Mouse (Mus musculus): ENCODE results near the gene Ipo13. TPM values are rescaled to one million over a fixed set of nuclear protein-coding genes. Genes with fewer than 3 reads are reported as not detected.
A peak's percentile ranks its signal among the peaks of the same experiment; 100 is the strongest.

Gene Ipo13
- total and polyA plus RNA-seq, 2 experiments from 2014 or later = 50.0 to 51.1 TPM

DNA sequence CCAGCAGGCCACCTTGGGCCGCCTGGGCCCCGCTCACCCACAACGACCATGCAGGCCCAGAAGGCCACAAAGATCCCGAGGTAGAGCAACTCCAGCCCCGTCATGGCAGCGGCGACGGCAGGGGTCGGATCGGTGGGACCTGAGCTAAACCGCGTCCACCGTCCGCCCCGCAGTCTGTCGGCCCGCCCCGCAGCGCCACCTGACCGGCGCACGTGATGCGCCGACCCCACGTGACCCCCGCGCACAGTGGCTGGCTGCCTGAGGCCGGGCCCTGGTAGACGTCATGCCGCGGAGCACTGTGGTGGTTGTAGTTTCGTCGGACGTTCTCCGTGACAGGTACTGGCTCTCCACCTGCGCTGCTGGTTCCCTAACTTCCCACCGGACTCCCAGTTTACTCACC is 27.7 kb downstream of the Ipo13 start, which contains the start of gene Atp6v0b:
Gene Atp6v0b (minus strand): TSS at position 201 of the 400 bp plus-strand sequence.
- whole genome bisulfite sequencing = 0% methylated on average over 35 of the region's 37 CpGs
- H3K4me2 ChIP-seq (ENCODE audit: low read depth, low read length) = peak within 1 kb of the TSS; percentile 73
- H3K4me3 ChIP-seq (ENCODE audit: low read length) = peak within 1 kb of the TSS; percentile 91
- DNase-seq (ENCODE audit: low spot score) (peak; percentile 96), ATAC-seq (peak; percentile 89)
- no peak for TF ChIP-seq CTCF (IDR thresholded peaks at IDR 0.05; ENCODE audit: low read depth)
- peak within 1 kb of the TSS; percentile 95 for H3K9ac ChIP-seq (replicated peaks; ENCODE audit: low read length)
- H3K36me3 ChIP-seq (ENCODE audit: insufficient read depth, low read length) = peaks cover 27% of the 10 kb centered on the region
- H3K27ac ChIP-seq = peak within 1 kb of the TSS; percentile 82
- H3K9me3 ChIP-seq (ENCODE audit: low read length) = no peaks in the 10 kb centered on the region
- peaks cover 21% of the 10 kb centered on the region for H3K4me1 ChIP-seq (ENCODE audit: insufficient read depth, low read length)
- no peaks in the 10 kb centered on the region for H3K27me3 ChIP-seq (ENCODE audit: insufficient read depth, low read length)

DNA sequence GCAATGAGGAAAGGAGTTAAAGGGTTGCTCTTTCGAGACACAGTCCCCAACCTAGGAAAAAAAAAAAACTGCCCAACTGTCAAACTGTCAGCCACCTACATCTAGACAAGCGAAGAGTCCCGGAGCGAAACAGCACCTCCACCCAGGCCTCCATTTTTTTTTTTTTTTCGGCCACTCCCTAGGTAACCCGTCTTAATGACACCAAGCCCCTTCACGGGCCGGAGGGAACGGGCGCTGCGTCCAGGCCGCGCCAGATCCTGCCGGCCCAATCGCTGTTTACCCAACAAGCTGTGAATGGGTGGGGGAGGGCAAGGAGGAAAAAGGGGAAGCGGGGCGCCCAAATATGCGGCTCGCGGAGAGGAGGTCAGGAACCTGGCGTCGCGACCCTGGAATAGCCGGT is 28.2 kb downstream of the Ipo13 start:
- Histone ChIP-seq H3K4me1 (ENCODE audit: insufficient read depth, low read length) (peaks cover 26% of the 10 kb centered on the region), H3K4me2 (ENCODE audit: low read depth, low read length) (peak overlapping the region; percentile 73), H3K27me3 (ENCODE audit: insufficient read depth, low read length) (no peaks in the 10 kb centered on the region), H3K9ac (replicated peaks; ENCODE audit: low read length) (peak overlapping the region; percentile 95), H3K36me3 (ENCODE audit: insufficient read depth, low read length) (peaks cover 27% of the 10 kb centered on the region), H3K4me3 (ENCODE audit: low read length) (peak overlapping the region; percentile 91), H3K9me3 (ENCODE audit: low read length) (no peaks in the 10 kb centered on the region), H3K27ac (peak overlapping the region; percentile 82)
- DNase-seq (ENCODE audit: low spot score) (peak; percentile 22), ATAC-seq (no peak)
- TF ChIP-seq CTCF (IDR thresholded peaks at IDR 0.05; ENCODE audit: low read depth) = no peak
- 2% methylated on average over 24 of the region's 24 CpGs for WGBS

GRCm38 (mm10) chr4:117885994-117886393 is 28.8 kb downstream of the Ipo13 start:
- peak overlapping the region; percentile 91 for H3K4me3 ChIP-seq (ENCODE audit: low read length)
- peak overlapping the region; percentile 73 for H3K4me2 ChIP-seq (ENCODE audit: low read depth, low read length)
- DNase-seq (ENCODE audit: low spot score) (no peak), ATAC-seq (no peak)
- H3K9ac ChIP-seq (replicated peaks; ENCODE audit: low read length) = peak overlapping the region; percentile 95
- no peaks in the 10 kb centered on the region for H3K27me3 ChIP-seq (ENCODE audit: insufficient read depth, low read length)
- 83% methylated on average over 9 of the region's 9 CpGs for WGBS
- TF ChIP-seq CTCF (IDR thresholded peaks at IDR 0.05; ENCODE audit: low read depth) = no peak
- peaks cover 27% of the 10 kb centered on the region for H3K36me3 ChIP-seq (ENCODE audit: insufficient read depth, low read length)
- peaks cover 23% of the 10 kb centered on the region for H3K4me1 ChIP-seq (ENCODE audit: insufficient read depth, low read length)
- no peaks in the 10 kb centered on the region for H3K9me3 ChIP-seq (ENCODE audit: low read length)
- H3K27ac ChIP-seq = no peak overlapping the region

DNA sequence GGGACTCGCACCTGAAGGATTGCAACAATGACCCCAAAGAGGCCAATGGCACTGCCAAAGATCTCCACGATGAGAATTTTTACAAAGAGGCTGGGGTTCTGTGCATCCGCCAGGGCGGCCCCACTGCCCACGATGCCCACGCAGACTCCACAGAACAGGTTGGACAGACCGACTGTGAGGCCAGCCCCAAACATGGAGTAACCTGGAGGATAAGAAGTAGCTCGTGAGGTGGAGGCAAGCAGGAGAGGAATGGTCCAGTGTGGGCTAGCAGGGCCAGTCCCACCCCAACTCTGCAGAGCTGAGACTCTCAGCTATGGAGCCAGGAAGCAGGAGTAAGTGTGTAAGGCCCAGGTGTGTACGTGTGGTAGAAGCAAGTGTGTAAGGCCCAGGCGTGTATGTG is 29.7 kb downstream of the Ipo13 start:
- H3K4me1 ChIP-seq (ENCODE audit: insufficient read depth, low read length) = peaks cover 21% of the 10 kb centered on the region
- H3K27me3 ChIP-seq (ENCODE audit: insufficient read depth, low read length) = no peaks in the 10 kb centered on the region
- no peak overlapping the region for H3K4me2 ChIP-seq (ENCODE audit: low read depth, low read length)
- no peak for TF ChIP-seq CTCF (IDR thresholded peaks at IDR 0.05; ENCODE audit: low read depth)
- WGBS = 91% methylated on average over 10 of the region's 10 CpGs
- H3K4me3 ChIP-seq (ENCODE audit: low read length) = no peak overlapping the region
- H3K9ac ChIP-seq (replicated peaks; ENCODE audit: low read length) = no peak overlapping the region
- ATAC-seq (no peak), DNase-seq (ENCODE audit: low spot score) (no peak)
- no peak overlapping the region for H3K27ac ChIP-seq
- peaks cover 25% of the 10 kb centered on the region for H3K36me3 ChIP-seq (ENCODE audit: insufficient read depth, low read length)
- H3K9me3 ChIP-seq (ENCODE audit: low read length) = no peaks in the 10 kb centered on the region

DNA sequence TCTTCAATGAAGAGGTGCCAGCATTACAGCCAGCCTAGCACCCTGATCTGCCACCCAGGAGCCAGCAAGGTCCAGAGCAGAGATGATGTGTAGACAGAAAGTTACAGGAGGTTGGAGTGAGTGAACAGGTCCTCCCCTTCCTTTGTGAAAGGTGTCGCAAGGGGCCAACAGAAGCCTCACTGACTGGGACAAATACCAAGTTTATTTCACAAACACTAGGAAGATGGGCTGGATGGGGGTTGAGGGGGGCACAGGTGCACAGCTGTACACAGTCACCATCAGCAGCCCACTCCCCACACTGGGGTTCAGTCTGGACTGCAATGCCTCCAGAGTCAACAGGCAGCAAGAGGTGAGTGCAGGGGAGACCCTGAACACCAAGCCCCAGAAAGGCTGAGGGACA is 30.7 kb downstream of the Ipo13 start:
- peak overlapping the region; percentile 85; the same call in 1 of the 2 replicates for H3K4me3 ChIP-seq (ENCODE audit: low read length)
- H3K4me2 ChIP-seq (ENCODE audit: low read depth, low read length) = peak overlapping the region; percentile 89
- no peak for DNase-seq (ENCODE audit: low spot score)
- no peak overlapping the region; the same call in 1 of the 2 replicates for H3K27ac ChIP-seq
- H3K9ac ChIP-seq (replicated peaks; ENCODE audit: low read length) = no peak overlapping the region; the same call in 1 of the 2 replicates
- ATAC-seq = no peak
- no peaks in the 10 kb centered on the region for H3K9me3 ChIP-seq (ENCODE audit: low read length)
- peaks cover 21% of the 10 kb centered on the region for H3K4me1 ChIP-seq (ENCODE audit: insufficient read depth, low read length)
- no peak for TF ChIP-seq CTCF (IDR thresholded peaks at IDR 0.05; ENCODE audit: low read depth)
- WGBS = 88% methylated on average over 1 of the region's 1 CpGs
- no peaks in the 10 kb centered on the region for H3K27me3 ChIP-seq (ENCODE audit: insufficient read depth, low read length)
- peaks cover 17% of the 10 kb centered on the region for H3K36me3 ChIP-seq (ENCODE audit: insufficient read depth, low read length)

GRCm38 (mm10) chr4:117882701-117883691 is 31.8 kb downstream of the Ipo13 start, which contains the start of gene B4galt2:
TSS of gene B4galt2 (minus strand) at chr4:117883487.
- under 1% methylated on average over 66 of the region's 103 CpGs for WGBS
- H3K4me1 ChIP-seq (ENCODE audit: insufficient read depth, low read length) = peaks cover 21% of the 10 kb centered on the region
- ATAC-seq = peak; percentile 44

More at GRCm38 (mm10) chr4:117882701-117883691, 31.8 kb downstream of the Ipo13 start, which contains the start of gene B4galt2:
- TF ChIP-seq CTCF (IDR thresholded peaks at IDR 0.05; ENCODE audit: low read depth) = no peak
- peak within 1 kb of the TSS; percentile 80 for H3K27ac ChIP-seq
- peak within 1 kb of the TSS; percentile 85 for H3K4me3 ChIP-seq (ENCODE audit: low read length)
- H3K9ac ChIP-seq (replicated peaks; ENCODE audit: low read length) = peak within 1 kb of the TSS; percentile 96
- H3K9me3 ChIP-seq (ENCODE audit: low read length) = no peaks in the 10 kb centered on the region
- peak within 1 kb of the TSS; percentile 89 for H3K4me2 ChIP-seq (ENCODE audit: low read depth, low read length)
- peaks cover 15% of the 10 kb centered on the region for H3K36me3 ChIP-seq (ENCODE audit: insufficient read depth, low read length)
- H3K27me3 ChIP-seq (ENCODE audit: insufficient read depth, low read length) = no peaks in the 10 kb centered on the region
- peak; percentile 83 for DNase-seq (ENCODE audit: low spot score)

Measured in hindbrain, postnatal 0 days (tissue).